Mouse (Mus musculus): ENCODE measurements around the gene Adamts5. TPM values are rescaled to one million over a fixed set of nuclear protein-coding genes. Genes with fewer than 3 reads are reported as not detected.

The Adamts5 gene
- polyA plus RNA-seq, 1 experiment from 2014 or later, result 1.4 TPM

- Histone ChIP-seq H3K9me3 (no peaks in the 10 kb centered on the region), H3K27ac (no peak overlapping the region), H3K36me3 (replicated peaks) (no peaks in the 10 kb centered on the region), H3K27me3 (peaks cover 5% of the 10 kb centered on the region; the same call in 1 of the 2 replicates), H3K9ac (no peak overlapping the region), H3K4me2 (no peak overlapping the region), H3K4me3 (replicated peaks) (no peak overlapping the region), H3K4me1 (0 out of 2 replicates have a peak, but pooled peaks cover 2% of the 10 kb centered on the region)
- ATAC-seq (ENCODE audit: low FRiP score), result peak; percentile 87
- 40% methylated on average over 5 of the region's 5 CpGs for WGBS
Measured at GRCm38 (mm10) chr16:85889778-85890177, 11.8 kb downstream of the Adamts5 start.

GRCm38 (mm10) chr16:85887289-85888051, 14.2 kb downstream of the Adamts5 start:
- no peak overlapping the region for H3K4me3 ChIP-seq (replicated peaks)
- H3K9ac ChIP-seq, result no peak overlapping the region
- H3K27me3 ChIP-seq, result peaks cover 5% of the 10 kb centered on the region; the same call in 1 of the 2 replicates
- H3K27ac ChIP-seq, result no peak overlapping the region
- no peaks in the 10 kb centered on the region for H3K9me3 ChIP-seq
- H3K36me3 ChIP-seq (replicated peaks), result no peaks in the 10 kb centered on the region
- no peak overlapping the region for H3K4me2 ChIP-seq
- WGBS, result 66% methylated on average over 13 of the region's 13 CpGs
- ATAC-seq (ENCODE audit: low FRiP score), result peak; percentile 70
- 0 out of 2 replicates have a peak, but pooled peaks cover 2% of the 10 kb centered on the region for H3K4me1 ChIP-seq

- WGBS, result 89% methylated on average over 7 of the region's 7 CpGs
- no peaks in the 10 kb centered on the region for H3K4me1 ChIP-seq
- no peak for ATAC-seq (ENCODE audit: low FRiP score)
- H3K4me2 ChIP-seq, result no peak overlapping the region
- H3K4me3 ChIP-seq (replicated peaks), result no peak overlapping the region
- H3K9me3 ChIP-seq, result no peaks in the 10 kb centered on the region
- no peak overlapping the region for H3K9ac ChIP-seq
- H3K27me3 ChIP-seq, result no peaks in the 10 kb centered on the region
- no peaks in the 10 kb centered on the region for H3K36me3 ChIP-seq (replicated peaks)
- no peak overlapping the region for H3K27ac ChIP-seq
Measured at GRCm38 (mm10) chr16:85879075-85879474, 22.6 kb downstream of the Adamts5 start.

GRCm38 (mm10) chr16:85874141-85874540, 27.5 kb downstream of the Adamts5 start:
- Histone ChIP-seq H3K4me2 (no peak overlapping the region), H3K9me3 (no peaks in the 10 kb centered on the region), H3K4me3 (replicated peaks) (no peak overlapping the region), H3K27me3 (no peaks in the 10 kb centered on the region), H3K27ac (no peak overlapping the region), H3K9ac (no peak overlapping the region), H3K4me1 (no peaks in the 10 kb centered on the region), H3K36me3 (replicated peaks) (no peaks in the 10 kb centered on the region)
- WGBS, result 96% methylated on average over 3 of the region's 3 CpGs
- ATAC-seq (ENCODE audit: low FRiP score), result no peak

- ATAC-seq (ENCODE audit: low FRiP score), result no peak
- H3K27ac ChIP-seq, result no peak overlapping the region
- no peaks in the 10 kb centered on the region for H3K4me1 ChIP-seq
- no peaks in the 10 kb centered on the region for H3K27me3 ChIP-seq
- H3K36me3 ChIP-seq (replicated peaks), result no peaks in the 10 kb centered on the region
- H3K4me3 ChIP-seq (replicated peaks), result no peak overlapping the region
- H3K4me2 ChIP-seq, result no peak overlapping the region
- H3K9me3 ChIP-seq, result no peaks in the 10 kb centered on the region
- WGBS, result 94% methylated on average over 2 of the region's 2 CpGs
- H3K9ac ChIP-seq, result no peak overlapping the region
Measured at GRCm38 (mm10) chr16:85871971-85872370, 29.7 kb downstream of the Adamts5 start.

GRCm38 (mm10) chr16:85871248-85871647, 30.4 kb downstream of the Adamts5 start:
- no peak overlapping the region for H3K9ac ChIP-seq
- no peaks in the 10 kb centered on the region for H3K9me3 ChIP-seq
- H3K27ac ChIP-seq, result no peak overlapping the region
- H3K4me2 ChIP-seq, result no peak overlapping the region
- H3K4me1 ChIP-seq, result no peaks in the 10 kb centered on the region
- H3K27me3 ChIP-seq, result no peaks in the 10 kb centered on the region
- no peak for ATAC-seq (ENCODE audit: low FRiP score)
- H3K36me3 ChIP-seq (replicated peaks), result no peaks in the 10 kb centered on the region
- H3K4me3 ChIP-seq (replicated peaks), result no peak overlapping the region

- no peak overlapping the region for H3K4me2 ChIP-seq
- no peaks in the 10 kb centered on the region for H3K27me3 ChIP-seq
- no peak overlapping the region for H3K4me3 ChIP-seq (replicated peaks)
- no peak overlapping the region for H3K9ac ChIP-seq
- WGBS, result 98% methylated on average over 4 of the region's 4 CpGs
- no peaks in the 10 kb centered on the region for H3K9me3 ChIP-seq
- ATAC-seq (ENCODE audit: low FRiP score), result no peak
- no peaks in the 10 kb centered on the region for H3K36me3 ChIP-seq (replicated peaks)
- H3K27ac ChIP-seq, result no peak overlapping the region
- H3K4me1 ChIP-seq, result no peaks in the 10 kb centered on the region
Measured at GRCm38 (mm10) chr16:85864691-85865389, 36.8 kb downstream of the Adamts5 start.

GRCm38 (mm10) chr16:85854505-85854904, 47.1 kb downstream of the Adamts5 start:
- no peak overlapping the region for H3K4me3 ChIP-seq (replicated peaks)
- H3K4me1 ChIP-seq, result no peaks in the 10 kb centered on the region
- no peak overlapping the region for H3K9ac ChIP-seq
- no peaks in the 10 kb centered on the region for H3K9me3 ChIP-seq
- no peak overlapping the region for H3K27ac ChIP-seq
- no peaks in the 10 kb centered on the region for H3K27me3 ChIP-seq
- H3K4me2 ChIP-seq, result no peak overlapping the region
- WGBS, result 89% methylated on average over 5 of the region's 5 CpGs
- no peaks in the 10 kb centered on the region for H3K36me3 ChIP-seq (replicated peaks)
- no peak for ATAC-seq (ENCODE audit: low FRiP score)

- no peak overlapping the region for H3K4me3 ChIP-seq (replicated peaks)
- 77% methylated on average over 3 of the region's 3 CpGs for WGBS
- no peaks in the 10 kb centered on the region for H3K4me1 ChIP-seq
- ATAC-seq (ENCODE audit: low FRiP score), result no peak
- H3K27ac ChIP-seq, result no peak overlapping the region
- no peak overlapping the region for H3K4me2 ChIP-seq
- H3K27me3 ChIP-seq, result no peaks in the 10 kb centered on the region
- no peaks in the 10 kb centered on the region for H3K36me3 ChIP-seq (replicated peaks)
- no peaks in the 10 kb centered on the region for H3K9me3 ChIP-seq
- no peak overlapping the region for H3K9ac ChIP-seq
Measured at GRCm38 (mm10) chr16:85827066-85827465, 74.6 kb downstream of the Adamts5 start.

GRCm38 (mm10) chr16:85822330-85822916, 79.2 kb downstream of the Adamts5 start:
- 83% methylated on average over 5 of the region's 5 CpGs for WGBS
- no peaks in the 10 kb centered on the region for H3K9me3 ChIP-seq
- no peak for ATAC-seq (ENCODE audit: low FRiP score)
- no peaks in the 10 kb centered on the region for H3K4me1 ChIP-seq
- no peaks in the 10 kb centered on the region for H3K36me3 ChIP-seq (replicated peaks)
- H3K27me3 ChIP-seq, result no peaks in the 10 kb centered on the region
- H3K4me2 ChIP-seq, result no peak overlapping the region
- H3K9ac ChIP-seq, result no peak overlapping the region
- H3K4me3 ChIP-seq (replicated peaks), result no peak overlapping the region
- H3K27ac ChIP-seq, result no peak overlapping the region

- WGBS, result 70% methylated on average over 5 of the region's 5 CpGs
- Histone ChIP-seq H3K27ac (no peak overlapping the region), H3K36me3 (replicated peaks) (no peaks in the 10 kb centered on the region), H3K4me3 (replicated peaks) (no peak overlapping the region), H3K9ac (no peak overlapping the region), H3K9me3 (no peaks in the 10 kb centered on the region), H3K4me1 (no peaks in the 10 kb centered on the region), H3K4me2 (no peak overlapping the region), H3K27me3 (no peaks in the 10 kb centered on the region)
- ATAC-seq (ENCODE audit: low FRiP score), result no peak
Measured at GRCm38 (mm10) chr16:85819808-85820458, 81.7 kb downstream of the Adamts5 start.

- Histone ChIP-seq H3K4me2 (no peak overlapping the region), H3K27me3 (no peaks in the 10 kb centered on the region), H3K9me3 (no peaks in the 10 kb centered on the region), H3K4me3 (replicated peaks) (no peak overlapping the region), H3K27ac (no peak overlapping the region), H3K36me3 (replicated peaks) (no peaks in the 10 kb centered on the region), H3K4me1 (no peaks in the 10 kb centered on the region), H3K9ac (no peak overlapping the region)
- ATAC-seq (ENCODE audit: low FRiP score), result no peak
- 94% methylated on average over 2 of the region's 2 CpGs for WGBS
Measured at GRCm38 (mm10) chr16:85814116-85814515, 87.5 kb downstream of the Adamts5 start.

All from forebrain, embryonic 12.5 days (tissue).